Mouse (Mus musculus): ENCODE data around the gene Ewsr1. TPM values are rescaled to one million over a fixed set of nuclear protein-coding genes. Genes with fewer than 3 reads are reported as not detected.

The Ewsr1 gene
- 596 TPM for polyA plus RNA-seq (2015; fragmentation: Illumina TruSeq; extraction: RNeasy Lipid Tissue Mini Kit (QIAGEN cat#74804); ENCODE audit: insufficient read depth, low replicate concordance)

GRCm38 (mm10) chr11:5098736-5099542 lies at the start of gene Ewsr1, which contains the start of gene Rhbdd3:
Gene Ewsr1 (minus strand): TSS chr11:5099266.
Gene Rhbdd3 (plus strand): TSS chr11:5098926.

DNA sequence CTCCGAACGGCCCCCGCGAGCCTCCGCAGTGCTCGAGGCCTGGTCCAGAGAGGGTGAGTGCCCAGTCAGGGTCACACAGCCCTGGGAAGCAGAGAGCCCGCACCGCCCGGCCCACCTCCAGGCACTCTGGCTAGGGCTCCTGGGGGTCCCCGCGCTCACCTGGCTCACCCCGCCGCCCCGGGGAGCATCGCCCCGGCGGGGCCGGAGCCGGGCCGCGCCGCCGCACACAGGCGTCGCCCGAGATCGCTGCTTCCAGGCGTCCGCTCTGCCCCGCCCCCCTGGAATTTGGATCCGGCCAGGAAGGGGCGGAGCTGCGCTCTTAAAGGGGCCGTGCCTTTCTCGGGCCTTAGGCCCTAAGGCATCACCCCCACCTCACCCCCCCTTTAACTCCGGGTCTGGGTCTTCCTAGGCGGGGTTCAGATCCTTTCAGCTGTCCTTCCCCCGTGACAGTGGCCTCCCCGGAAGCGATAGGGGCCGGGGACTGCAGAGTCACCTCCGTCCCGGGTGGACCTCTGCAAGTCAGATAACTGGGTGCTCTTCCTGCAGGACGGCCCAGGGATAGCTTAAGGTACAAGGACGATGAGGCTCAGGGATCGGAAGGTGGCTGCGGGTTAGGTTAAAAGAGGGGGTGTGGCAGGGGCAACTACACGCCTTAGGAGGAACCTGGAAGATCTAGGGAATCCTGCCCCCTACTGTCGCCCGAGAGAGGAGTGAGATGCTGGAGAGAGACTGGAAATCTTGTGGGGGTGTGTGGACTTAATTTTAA lies 33.8 kb downstream of the Ewsr1 start, which contains the start of gene Gas2l1:
Gene Gas2l1, minus strand, starts transcription at position 272 of the 766 bp plus-strand sequence.

DNA sequence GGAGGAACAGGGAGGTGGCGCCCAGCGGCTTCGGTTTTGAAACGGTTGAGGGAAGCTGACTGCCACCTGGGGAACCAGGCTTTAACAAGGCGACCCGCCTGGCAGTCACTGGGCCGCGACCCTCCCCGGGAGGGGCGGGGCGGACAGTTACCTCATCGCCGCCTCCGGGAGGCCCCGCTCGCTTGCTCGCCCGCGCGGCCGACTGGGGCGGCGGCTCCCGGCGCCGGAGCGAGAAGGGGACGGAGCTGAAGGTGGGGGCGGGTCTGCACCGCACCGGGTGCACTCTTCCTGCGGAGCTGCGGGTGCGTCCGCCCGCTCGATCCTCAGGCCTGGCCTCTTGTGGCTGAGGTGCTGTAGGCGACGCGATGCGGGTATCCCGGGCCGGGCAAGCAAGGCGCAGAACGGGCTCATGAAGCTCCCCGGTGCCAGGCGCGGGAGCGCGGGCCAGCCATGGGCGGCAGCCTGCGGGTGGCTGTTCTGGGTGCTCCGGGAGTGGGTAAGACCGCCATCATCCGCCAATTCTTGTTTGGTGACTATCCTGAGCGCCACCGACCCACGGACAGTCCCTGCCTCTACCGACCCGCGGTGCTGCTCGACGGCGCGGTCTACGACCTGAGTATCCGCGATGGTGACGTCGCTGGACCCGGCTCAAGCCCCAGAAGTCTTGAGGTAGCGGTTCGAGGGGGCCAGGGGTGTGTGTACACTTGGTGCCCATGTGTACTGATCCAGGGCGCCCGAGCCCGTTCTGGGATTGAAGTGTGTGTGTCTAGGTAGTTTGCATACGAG lies 41.0 kb downstream of the Ewsr1 start, which contains the start of gene Rasl10a:
Gene Rasl10a, plus strand, starts transcription at position 273 of the 786 bp plus-strand sequence.

Other genes with a start within 250 kb of the Ewsr1 start
- gene Nf2, start 249.7 kb downstream of the Ewsr1 start, polyA plus RNA-seq (2015; fragmentation: Illumina TruSeq; extraction: RNeasy Lipid Tissue Mini Kit (QIAGEN cat#74804); ENCODE audit: insufficient read depth, low replicate concordance): 40.6 TPM
- 18.0 TPM for gene Nipsnap1, start 225.3 kb downstream of the Ewsr1 start, polyA plus RNA-seq (2015; fragmentation: Illumina TruSeq; extraction: RNeasy Lipid Tissue Mini Kit (QIAGEN cat#74804); ENCODE audit: insufficient read depth, low replicate concordance)
- gene Thoc5, start 203.9 kb downstream of the Ewsr1 start, polyA plus RNA-seq (2015; fragmentation: Illumina TruSeq; extraction: RNeasy Lipid Tissue Mini Kit (QIAGEN cat#74804); ENCODE audit: insufficient read depth, low replicate concordance): 36.4 TPM
- gene Nefh, start 151.2 kb downstream of the Ewsr1 start, polyA plus RNA-seq (2015; fragmentation: Illumina TruSeq; extraction: RNeasy Lipid Tissue Mini Kit (QIAGEN cat#74804); ENCODE audit: insufficient read depth, low replicate concordance): 2.3 TPM
- gene Ap1b1, start 112.4 kb downstream of the Ewsr1 start, polyA plus RNA-seq (2015; fragmentation: Illumina TruSeq; extraction: RNeasy Lipid Tissue Mini Kit (QIAGEN cat#74804); ENCODE audit: insufficient read depth, low replicate concordance): 90.6 TPM
- gene Rasl10a, start 41.1 kb downstream of the Ewsr1 start, polyA plus RNA-seq (2015; fragmentation: Illumina TruSeq; extraction: RNeasy Lipid Tissue Mini Kit (QIAGEN cat#74804); ENCODE audit: insufficient read depth, low replicate concordance): 0.88 TPM
- gene Gas2l1, start 33.9 kb downstream of the Ewsr1 start, polyA plus RNA-seq (2015; fragmentation: Illumina TruSeq; extraction: RNeasy Lipid Tissue Mini Kit (QIAGEN cat#74804); ENCODE audit: insufficient read depth, low replicate concordance): 7.0 TPM
- 6.4 TPM for gene Rhbdd3, start 340 bp downstream of the Ewsr1 start, polyA plus RNA-seq (2015; fragmentation: Illumina TruSeq; extraction: RNeasy Lipid Tissue Mini Kit (QIAGEN cat#74804); ENCODE audit: insufficient read depth, low replicate concordance)
- 7.1 TPM for gene Emid1, start 53.0 kb upstream of the Ewsr1 start, polyA plus RNA-seq (2015; fragmentation: Illumina TruSeq; extraction: RNeasy Lipid Tissue Mini Kit (QIAGEN cat#74804); ENCODE audit: insufficient read depth, low replicate concordance)
- 10.0 TPM for gene Kremen1, start 162.3 kb upstream of the Ewsr1 start, polyA plus RNA-seq (2015; fragmentation: Illumina TruSeq; extraction: RNeasy Lipid Tissue Mini Kit (QIAGEN cat#74804); ENCODE audit: insufficient read depth, low replicate concordance)

Data from spleen, adult 10 weeks (tissue).